Mouse (Mus musculus): Measurements from ENCODE around the gene Rhbdf2.

- TF ChIP-seq USF2 (IDR thresholded peaks at IDR 0.05; ENCODE audit: borderline replicate concordance in 1 of 2, insufficient read depth in 1 of 2, low read depth in 1 of 2, low read length in 2 of 2) (no peak), MYB (IDR thresholded peaks at IDR 0.05; ENCODE audit: low read depth, low read length) (no peak), HCFC1 (IDR thresholded peaks at IDR 0.05; ENCODE audit: low read depth, low read length) (no peak), POLR2A (IDR thresholded peaks at IDR 0.05; ENCODE audit: control insufficient read depth in 1 of 2, insufficient read depth in 1 of 2, low read depth in 1 of 2, low read length in 2 of 2, poor library complexity in 1 of 2) (no peak), ELF1 (IDR thresholded peaks at IDR 0.05; ENCODE audit: low read depth, low read length) (no peak), CTCF (IDR thresholded peaks at IDR 0.05 in 2 of 3, conservative IDR thresholded peaks at IDR 0.05 in 1 of 3; ENCODE audit: control insufficient read depth in 1 of 3, insufficient read depth in 1 of 3, low read depth in 2 of 3, low read length in 3 of 3, poor library complexity in 1 of 3, severe bottlenecking in 1 of 3) (no peak), MAZ (IDR thresholded peaks at IDR 0.05; ENCODE audit: low read depth, low read length) (no peak), KAT2A (conservative IDR thresholded peaks at IDR 0.05; ENCODE audit: low read depth, low read length) (no peak), ZC3H11A (IDR thresholded peaks at IDR 0.05; ENCODE audit: low read depth, low read length) (no peak), MXI1 (IDR thresholded peaks at IDR 0.05; ENCODE audit: low read depth, low read length) (no peak), POLR2AphosphoS2 (IDR thresholded peaks at IDR 0.05; ENCODE audit: low read length) (no peak), ZKSCAN1 (IDR thresholded peaks at IDR 0.05; ENCODE audit: low read depth, low read length) (no peak)
Observed at GRCm38 (mm10) chr11:116616438-116617118, 10.2 kb downstream of the Rhbdf2 start.
